In the genomic region with DNA sequence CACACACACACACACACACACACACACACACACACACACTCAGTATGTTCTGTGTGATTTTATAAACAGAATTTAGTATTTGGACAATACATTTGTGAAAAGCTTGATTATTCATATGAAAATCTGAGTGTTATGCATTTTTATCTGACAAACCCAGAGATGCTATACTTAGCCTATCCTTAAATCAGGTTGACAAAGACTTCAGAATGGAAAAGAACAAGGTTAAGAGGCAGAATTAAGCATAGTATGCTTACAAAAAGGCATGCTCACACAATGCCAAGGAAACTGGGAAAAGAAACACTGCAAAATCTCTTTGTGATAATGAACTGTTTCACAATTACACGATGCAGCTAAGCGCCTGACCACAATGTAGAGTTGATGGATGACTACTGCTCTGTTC, we compare ENCODE assay signal across 32 mouse cellular contexts.
"Had no signal": no experiment of that assay in that cellular context is flagged by ENCODE, and none has a peak within 500 bp of the region (broad histone marks: within the 10 kb centered on the region; RNA-seq: fewer than 3 reads in every experiment).

No protein-coding gene starts in this region.

- ATAC-seq: liver, embryonic 12.5 days; liver, postnatal 0 days; lung, postnatal 0 days; midbrain, embryonic 13.5 days; midbrain, embryonic 15.5 days; midbrain, embryonic 16.5 days had no signal

- DNase-seq: left cerebral cortex, postnatal 4 days; liver; liver, embryonic 13.5 days; liver, postnatal 0 days; lung, adult 18-20 months; lung, adult 2 months; lung, embryonic 14.5 days; lung, postnatal 10 days; lung, postnatal 14 days; lung, postnatal 36 days; lung, postnatal 4 days; midbrain, embryonic 14.5 days had no signal

- H3K4me1 ChIP-seq: limb, embryonic 10.5 days; limb, embryonic 12.5 days; limb, embryonic 13.5 days; limb, embryonic 15.5 days; liver, embryonic 12.5 days; liver, embryonic 13.5 days; liver, embryonic 15.5 days; lung, embryonic 15.5 days; megakaryocyte, embryonic 14.5 days; midbrain, embryonic 10.5 days; midbrain, embryonic 12.5 days; midbrain, embryonic 13.5 days; midbrain, embryonic 15.5 days; neural tube, embryonic 12.5 days had no signal

- H3K36me3 ChIP-seq: limb, embryonic 10.5 days; limb, embryonic 12.5 days; limb, embryonic 13.5 days; limb, embryonic 15.5 days; liver, embryonic 12.5 days; liver, embryonic 13.5 days; liver, embryonic 15.5 days; lung, embryonic 15.5 days; midbrain, embryonic 10.5 days; midbrain, embryonic 12.5 days; midbrain, embryonic 13.5 days; midbrain, embryonic 15.5 days; neural tube, embryonic 12.5 days had no signal

- H3K4me3 ChIP-seq: limb, embryonic 10.5 days; limb, embryonic 12.5 days; limb, embryonic 13.5 days; limb, embryonic 15.5 days; liver, embryonic 12.5 days; liver, embryonic 13.5 days; liver, embryonic 15.5 days; lung, embryonic 15.5 days; megakaryocyte, embryonic 14.5 days; midbrain, embryonic 10.5 days; midbrain, embryonic 12.5 days; midbrain, embryonic 13.5 days; midbrain, embryonic 15.5 days; myocyte; neural tube, embryonic 12.5 days had no signal

- H3K4me2 ChIP-seq: limb, embryonic 12.5 days; limb, embryonic 13.5 days; limb, embryonic 15.5 days; liver, embryonic 11.5 days; liver, embryonic 12.5 days; liver, embryonic 13.5 days; liver, embryonic 15.5 days; lung, embryonic 14.5 days; lung, embryonic 15.5 days; midbrain, embryonic 11.5 days; midbrain, embryonic 12.5 days; midbrain, embryonic 13.5 days; midbrain, embryonic 15.5 days; neural tube, embryonic 12.5 days had no signal

- H3K27me3 ChIP-seq: limb, embryonic 12.5 days; limb, embryonic 13.5 days; limb, embryonic 15.5 days; liver, embryonic 12.5 days; liver, embryonic 13.5 days; liver, embryonic 15.5 days; lung, embryonic 15.5 days; megakaryocyte, embryonic 14.5 days; midbrain, embryonic 12.5 days; midbrain, embryonic 13.5 days; midbrain, embryonic 15.5 days; neural tube, embryonic 12.5 days had no signal

- H3K27ac ChIP-seq: limb, embryonic 10.5 days; limb, embryonic 12.5 days; limb, embryonic 13.5 days; limb, embryonic 15.5 days; liver, embryonic 12.5 days; liver, embryonic 13.5 days; liver, embryonic 14.5 days; liver, embryonic 15.5 days; lung, embryonic 15.5 days; macrophage; midbrain, embryonic 10.5 days; midbrain, embryonic 12.5 days; midbrain, embryonic 13.5 days; midbrain, embryonic 15.5 days; neural tube, embryonic 12.5 days had no signal

- H3K9ac ChIP-seq: limb, embryonic 12.5 days; limb, embryonic 13.5 days; limb, embryonic 15.5 days; liver, embryonic 12.5 days; liver, embryonic 13.5 days; liver, embryonic 14.5 days; liver, embryonic 15.5 days; liver, postnatal 0 days; lung, embryonic 14.5 days; lung, embryonic 15.5 days; midbrain, embryonic 12.5 days; midbrain, embryonic 13.5 days; midbrain, embryonic 15.5 days; neural tube, embryonic 12.5 days had no signal

- H3K9me3 ChIP-seq: limb, embryonic 10.5 days; limb, embryonic 12.5 days; limb, embryonic 13.5 days; limb, embryonic 15.5 days; liver, embryonic 12.5 days; liver, embryonic 13.5 days; liver, embryonic 15.5 days; lung, embryonic 15.5 days; megakaryocyte, embryonic 14.5 days; midbrain, embryonic 10.5 days; midbrain, embryonic 12.5 days; midbrain, embryonic 13.5 days; midbrain, embryonic 15.5 days; neural tube, embryonic 12.5 days had no signal
